Mouse (Mus musculus) embryonic fibroblast, embryonic 13.5 days (primary cell): ENCODE data around the gene Xrcc4. TPM values are rescaled to one million over a fixed set of nuclear protein-coding genes. Genes with fewer than 3 reads are reported as not detected.

Source experiments
- H3K27ac ChIP-seq: 2 replicates; pipeline ENCODE4 v1.5.1; 2012; ENCODE audit warnings: low read length, control low read depth, inconsistent platforms; ENCODE audit not compliant: insufficient read depth
- H3K4me1 ChIP-seq: 2 replicates; pipeline ENCODE4 v1.6.1; 2011; ENCODE audit warnings: low read length; ENCODE audit not compliant: control insufficient read depth, insufficient read depth
- H3K4me3 ChIP-seq: 2 replicates; pipeline ENCODE4 v1.5.1; 2011; ENCODE audit warnings: mild to moderate bottlenecking, control low read depth, low read length; ENCODE audit not compliant: insufficient read depth
- CTCF ChIP-seq: IDR thresholded peaks from 2 replicates; pipeline ENCODE4 v1.5.1; 2011; ENCODE audit warnings: mild to moderate bottlenecking, control low read depth, low read length, moderate library complexity, borderline replicate concordance; ENCODE audit not compliant: insufficient read depth
- POLR2A ChIP-seq: IDR thresholded peaks from 2 replicates; pipeline ENCODE4 v1.6.1; 2011; ENCODE audit warnings: low read depth, mild to moderate bottlenecking, control low read depth, low read length, moderate library complexity
- polyA plus RNA-seq: library from polyadenylated mRNA; stranded (reverse); fragments of >200 nt; gene quantifications from 2 replicates; pipeline ENCODE4 v1.2.4, GENCODE M21; 2011; ENCODE audit warnings: low read depth; ENCODE audit not compliant: missing spikeins, insufficient read length

Gene Xrcc4
- polyA plus RNA-seq, 1 experiment = 17.8 TPM

GRCm38 (mm10) chr13:89742686-89743200, 346.7 kb downstream of the Xrcc4 start:
- TF ChIP-seq POLR2A (no peak), CTCF (no peak)
- Histone ChIP-seq H3K4me1 (peaks cover 5% of the 10 kb centered on the region), H3K4me3 (peak overlapping the region; percentile 70), H3K27ac (no peak overlapping the region)

DNA sequence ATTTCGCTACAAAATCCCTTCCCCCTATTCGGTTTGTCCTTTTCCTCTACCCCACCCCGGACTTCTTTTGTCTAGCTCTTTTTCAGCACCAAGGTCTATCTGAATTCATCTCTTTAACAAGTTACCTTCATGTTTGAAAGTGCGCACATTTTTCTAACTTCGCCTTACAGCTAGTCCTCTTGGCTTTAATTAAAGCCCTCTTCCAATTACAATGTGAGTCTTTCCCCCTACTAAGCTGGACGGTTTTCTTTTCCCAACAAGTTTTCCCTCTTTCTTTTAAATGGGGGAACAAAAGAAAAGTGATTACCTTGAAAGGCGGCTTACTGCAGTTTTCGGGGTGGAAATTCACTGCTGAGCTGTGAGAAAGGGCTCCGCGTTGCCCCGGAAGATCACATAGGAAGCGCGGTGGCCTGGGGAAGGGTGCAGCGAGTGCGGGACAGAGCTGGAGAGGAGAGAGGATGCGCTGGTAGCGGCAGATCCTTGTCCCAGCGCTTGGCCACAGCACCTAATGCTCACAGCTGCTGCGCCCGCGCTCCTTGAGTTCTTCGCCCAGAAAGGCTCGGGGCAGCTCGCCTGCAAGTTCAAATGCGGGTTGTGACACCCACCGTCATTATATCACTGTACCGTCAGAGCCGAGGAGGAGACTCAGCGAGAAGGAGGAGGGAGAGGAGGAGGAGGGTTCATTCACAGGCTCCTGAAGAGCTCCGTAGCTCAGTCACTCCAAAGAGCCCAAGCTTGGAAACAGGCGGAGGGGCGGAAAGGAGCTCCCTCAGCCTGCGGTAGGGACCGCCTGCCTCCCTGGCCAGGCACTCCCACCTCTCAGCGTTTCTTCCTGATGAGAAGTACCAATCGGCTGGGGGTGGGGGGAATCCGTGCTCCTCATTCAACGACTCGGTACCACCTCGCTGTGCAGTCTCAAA, 347.4 kb downstream of the Xrcc4 start, which contains the start of gene Vcan:
Vcan (minus strand) TSS at position 744 of the 920 bp plus-strand sequence.
- no peak for TF ChIP-seq CTCF
- peak; percentile 95 for TF ChIP-seq POLR2A
- H3K4me3 ChIP-seq = peak within 1 kb of the TSS; percentile 70
- peak within 1 kb of the TSS; percentile 70 for H3K27ac ChIP-seq

GRCm38 (mm10) chr13:89741116-89741551, 348.3 kb downstream of the Xrcc4 start:
- H3K27ac ChIP-seq = peak overlapping the region; percentile 70
- peaks cover 2% of the 10 kb centered on the region; the same call in 1 of the 2 replicates for H3K4me1 ChIP-seq
- TF ChIP-seq POLR2A (peak; percentile 35), CTCF (no peak)
- peak overlapping the region; percentile 70 for H3K4me3 ChIP-seq

More for the DNA sequence above, 347.4 kb downstream of the Xrcc4 start, which contains the start of gene Vcan:
- H3K4me1 ChIP-seq = peaks cover 5% of the 10 kb centered on the region

GRCm38 (mm10) chr13:89740243-89741115, 348.9 kb downstream of the Xrcc4 start:
- peak overlapping the region; percentile 75 for H3K4me3 ChIP-seq
- TF ChIP-seq CTCF (no peak), POLR2A (peak; percentile 81)
- peak overlapping the region; percentile 89 for H3K27ac ChIP-seq

GRCm38 (mm10) chr13:89739696-89740242, 349.6 kb downstream of the Xrcc4 start:
- no peak for TF ChIP-seq CTCF
- TF ChIP-seq POLR2A = no peak; the same call in 1 of the 2 replicates
- Histone ChIP-seq H3K4me1 (no peaks in the 10 kb centered on the region), H3K4me3 (peak overlapping the region; percentile 75), H3K27ac (peak overlapping the region; percentile 89)

More at GRCm38 (mm10) chr13:89740243-89741115, 348.9 kb downstream of the Xrcc4 start:
- peaks cover under 1% of the 10 kb centered on the region; the same call in 1 of the 2 replicates for H3K4me1 ChIP-seq

DNA sequence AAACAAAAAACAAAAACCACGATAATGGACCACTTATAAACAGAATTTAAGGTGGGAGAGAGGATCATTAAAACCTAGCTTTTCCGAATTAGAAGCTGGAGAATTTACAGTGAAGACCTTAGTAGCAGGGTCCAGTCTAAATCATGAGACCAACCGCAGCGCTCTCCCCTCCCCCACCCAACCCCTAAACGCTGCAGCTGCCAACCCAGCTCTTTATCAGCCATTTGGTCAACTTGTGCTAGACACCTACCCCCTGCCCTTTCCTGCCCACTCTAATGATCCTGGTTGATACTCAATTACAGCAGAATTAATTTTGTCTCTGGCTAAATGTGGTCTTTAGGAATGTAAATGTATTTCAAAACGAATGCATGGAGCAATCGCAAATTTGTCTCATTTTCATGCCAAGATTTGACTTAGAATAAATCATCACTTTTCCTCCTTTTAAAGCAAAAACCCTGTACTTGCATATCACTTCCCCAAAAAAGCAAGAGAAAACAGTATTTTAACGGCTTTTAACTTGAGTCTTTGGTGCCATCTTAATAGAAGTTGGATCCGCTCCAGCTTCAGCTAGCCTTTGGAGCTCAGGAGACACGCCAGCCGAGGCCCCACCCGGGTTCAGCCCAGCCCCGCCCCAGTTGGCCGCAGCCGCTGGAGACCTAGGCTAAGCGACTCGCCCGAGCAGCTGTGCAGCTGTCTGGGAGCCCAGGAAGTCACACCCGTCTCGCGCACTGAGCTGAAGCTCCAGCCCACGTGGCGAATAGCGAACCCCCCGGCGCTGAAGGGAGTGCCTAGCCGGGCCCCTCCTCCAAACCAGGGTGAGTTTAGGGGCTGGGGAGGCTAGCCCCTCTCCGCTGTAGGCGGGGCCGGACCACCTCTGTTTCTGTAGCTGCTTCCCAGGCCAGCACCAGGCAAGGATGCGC, 350.4 kb downstream of the Xrcc4 start:
- H3K4me1 ChIP-seq = no peaks in the 10 kb centered on the region
- H3K27ac ChIP-seq = peak overlapping the region; percentile 89
- peak overlapping the region; percentile 75 for H3K4me3 ChIP-seq
- TF ChIP-seq CTCF (no peak), POLR2A (peak; percentile 67)

GRCm38 (mm10) chr13:89738275-89738674, 351.1 kb downstream of the Xrcc4 start:
- no peak overlapping the region for H3K4me3 ChIP-seq
- H3K4me1 ChIP-seq = no peaks in the 10 kb centered on the region
- H3K27ac ChIP-seq = no peak overlapping the region
- TF ChIP-seq CTCF (no peak), POLR2A (no peak)

GRCm38 (mm10) chr13:89735111-89735510, 354.3 kb downstream of the Xrcc4 start:
- Histone ChIP-seq H3K27ac (no peak overlapping the region), H3K4me3 (no peak overlapping the region), H3K4me1 (no peaks in the 10 kb centered on the region)
- TF ChIP-seq CTCF (no peak), POLR2A (no peak)
